Mouse (Mus musculus) CH12.LX (cell line): Measurements from ENCODE around the gene Prox1.

Experiments used
- CHD2 ChIP-seq: IDR thresholded peaks from 2 replicates; pipeline ENCODE4 v1.6.1; 2011; ENCODE audit warnings: low read length, improper control_type of control experiment
- CTCF ChIP-seq, 2 experiments: IDR thresholded peaks in 1 of 2; conservative IDR thresholded peaks in 1 of 2; 2 replicates each; pipeline ENCODE4 v1.5.1; 2011 to 2012; ENCODE audit warnings: low read depth in 2 of 2, low read length in 2 of 2, improper control_type of control experiment in 1 of 2, inconsistent platforms in 1 of 2, mild to moderate bottlenecking in 1 of 2, moderate library complexity in 1 of 2
- MAFK ChIP-seq: IDR thresholded peaks from 2 replicates; pipeline ENCODE4 v1.6.1; 2011; ENCODE audit warnings: low read length, improper control_type of control experiment; ENCODE audit not compliant: insufficient replicate concordance
- POLR2A ChIP-seq: IDR thresholded peaks from 2 replicates; pipeline ENCODE4 v1.6.1; 2011; ENCODE audit warnings: low read depth, mild to moderate bottlenecking, improper control_type of control experiment, low read length

- no peak for TF ChIP-seq CHD2
- TF ChIP-seq POLR2A, result no peak
- TF ChIP-seq MAFK, result no peak
- TF ChIP-seq CTCF (conservative IDR thresholded peaks at IDR 0.05 in 1 of 2, IDR thresholded peaks at IDR 0.05 in 1 of 2; ENCODE audit: low read depth in 2 of 2, low read length in 2 of 2), result no peak
Measured at GRCm38 (mm10) chr1:190171750-190172149, 1.2 kb upstream of the Prox1 start.
